Mouse (Mus musculus): ENCODE measurements around the gene Camta1. TPM values are rescaled to one million over a fixed set of nuclear protein-coding genes. Genes with fewer than 3 reads are reported as not detected.
"Not testable (repeated sequence)": the region's sequence is repeated elsewhere in the genome, so short reads cannot be mapped to it uniquely, and the experiment has no call there.

The Camta1 gene
- polyA plus RNA-seq, 1 experiment from 2014 or later = 140 TPM

DNA sequence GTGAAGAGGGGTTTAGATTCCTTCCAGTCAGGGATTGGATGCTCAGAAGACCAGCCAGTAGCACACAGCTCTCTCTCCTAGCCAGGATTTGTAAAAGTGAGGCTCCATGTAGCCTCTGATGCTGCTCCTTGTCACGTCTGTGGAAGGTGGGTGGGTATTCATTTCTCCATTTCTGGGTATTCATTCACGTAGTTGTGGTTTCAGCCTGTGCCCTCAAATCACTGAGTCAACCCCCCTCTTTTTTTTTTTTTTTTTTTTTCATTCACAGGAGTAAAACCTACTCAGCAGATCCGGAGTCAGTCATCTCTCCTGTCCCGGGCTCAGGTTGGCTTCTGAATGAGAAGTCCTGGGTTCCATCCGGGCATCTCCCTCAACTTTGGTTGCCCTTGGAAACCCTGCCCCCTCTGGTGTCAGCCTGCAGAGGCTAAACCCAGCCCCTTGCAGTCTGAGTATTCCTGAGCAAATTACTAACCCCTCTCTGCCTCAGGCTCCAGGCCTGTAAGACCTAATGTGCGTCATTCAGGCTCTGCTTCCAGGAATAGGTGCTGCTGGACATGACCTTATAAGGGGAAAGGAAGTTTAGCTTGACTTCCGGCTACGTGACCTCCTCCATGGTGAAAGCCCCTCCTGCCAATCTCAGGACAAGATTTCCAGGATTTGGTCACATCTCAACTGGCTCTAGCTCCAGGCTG is 944.2 kb downstream of the Camta1 start:
- H3K9ac ChIP-seq (ENCODE audit: low read length) = no peak overlapping the region
- H3K9me3 ChIP-seq (ENCODE audit: control insufficient read depth, low read length) = no peaks in the 10 kb centered on the region
- no peak overlapping the region for H3K27ac ChIP-seq (ENCODE audit: low read depth, low read length)
- no peaks in the 10 kb centered on the region for H3K36me3 ChIP-seq (ENCODE audit: control insufficient read depth, insufficient read depth, low read length)
- no peak overlapping the region for H3K4me2 ChIP-seq (ENCODE audit: low read depth, low read length, severe bottlenecking)
- no peaks in the 10 kb centered on the region for H3K27me3 ChIP-seq (ENCODE audit: control insufficient read depth, insufficient read depth, low read length)
- peaks cover 3% of the 10 kb centered on the region; the same call in 1 of the 2 replicates for H3K4me1 ChIP-seq (replicated peaks; ENCODE audit: control insufficient read depth, insufficient read depth, low read length)
- 78% methylated on average over 8 of the region's 8 CpGs for WGBS
- no peak for DNase-seq (ENCODE audit: low spot score)
- no peak overlapping the region for H3K4me3 ChIP-seq (ENCODE audit: low read depth, low read length)
- no peak for ATAC-seq (replicated peaks; ENCODE audit: low FRiP score)

DNA sequence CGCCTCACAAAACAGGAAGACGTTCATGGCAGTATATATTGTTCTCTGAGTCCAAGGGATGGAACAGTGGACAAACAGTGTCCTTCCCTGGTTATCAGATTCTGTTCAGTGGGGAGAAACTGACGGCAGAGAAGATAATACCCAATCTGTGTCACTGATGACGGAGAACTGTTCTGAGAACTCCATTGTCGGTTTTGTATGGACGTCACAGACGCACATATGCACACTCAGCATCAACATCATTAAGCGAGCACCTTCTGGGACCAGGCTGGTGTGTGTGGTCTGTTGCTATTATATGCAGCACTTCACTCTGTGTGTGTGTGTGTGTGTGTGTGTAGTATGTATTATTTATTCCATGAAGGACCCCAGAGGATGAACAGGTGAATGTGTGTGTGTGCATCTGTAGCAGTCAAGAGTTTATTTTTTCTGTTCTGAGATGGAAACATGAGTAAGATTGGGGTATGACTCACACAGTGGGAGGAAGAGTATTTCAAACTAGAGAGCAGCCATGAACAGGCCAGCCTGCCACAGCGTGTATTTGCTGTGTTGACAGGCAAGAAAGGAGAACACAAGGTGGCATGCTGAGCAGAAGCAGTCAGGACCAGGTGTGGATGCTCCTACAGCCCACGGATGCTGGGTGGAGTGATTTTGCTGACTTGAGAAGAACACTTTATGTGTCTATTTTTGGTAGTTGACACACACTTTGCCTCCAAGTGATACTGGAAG is 946.3 kb downstream of the Camta1 start:
- H3K27ac ChIP-seq (ENCODE audit: low read depth, low read length) = no peak overlapping the region
- 64% methylated on average over 10 of the region's 10 CpGs for WGBS
- no peaks in the 10 kb centered on the region for H3K9me3 ChIP-seq (ENCODE audit: control insufficient read depth, low read length)
- H3K9ac ChIP-seq (ENCODE audit: low read length) = peak overlapping the region; percentile 82
- H3K4me3 ChIP-seq (ENCODE audit: low read depth, low read length) = peak overlapping the region; percentile 61
- H3K4me2 ChIP-seq (ENCODE audit: low read depth, low read length, severe bottlenecking) = peak overlapping the region; percentile 70
- ATAC-seq (replicated peaks; ENCODE audit: low FRiP score) (no peak), DNase-seq (ENCODE audit: low spot score) (no peak)
- peaks cover 3% of the 10 kb centered on the region; the same call in 1 of the 2 replicates for H3K4me1 ChIP-seq (replicated peaks; ENCODE audit: control insufficient read depth, insufficient read depth, low read length)
- H3K27me3 ChIP-seq (ENCODE audit: control insufficient read depth, insufficient read depth, low read length) = no peaks in the 10 kb centered on the region
- no peaks in the 10 kb centered on the region for H3K36me3 ChIP-seq (ENCODE audit: control insufficient read depth, insufficient read depth, low read length)

DNA sequence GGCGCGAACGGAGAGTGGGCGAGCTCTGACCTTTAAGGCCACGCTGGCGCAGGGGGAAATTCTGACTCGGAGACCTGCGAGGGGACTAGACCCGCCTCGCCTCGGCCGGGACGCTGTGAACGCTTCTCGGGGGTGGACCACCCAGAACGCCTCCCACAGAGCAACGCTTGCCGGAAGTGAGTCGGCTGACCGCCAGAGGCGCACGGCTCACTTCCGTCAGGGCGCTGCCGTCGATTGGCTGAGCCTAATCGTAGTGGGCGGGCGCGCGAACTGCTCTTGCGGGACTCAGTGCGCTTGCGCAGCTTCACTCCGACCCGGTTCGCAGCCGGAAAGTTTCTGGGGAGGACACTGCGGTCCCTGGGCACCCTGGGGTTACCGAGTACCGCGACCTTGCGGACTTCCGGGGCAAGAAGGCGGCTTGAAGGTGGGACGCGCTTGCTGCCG is 947.4 kb downstream of the Camta1 start, which contains the start of the genes Park7 and Tnfrsf9:
Gene Park7 (minus strand): TSS at position 148 of the 444 bp plus-strand sequence.
Gene Tnfrsf9 (plus strand): TSS at position 273 of the 444 bp plus-strand sequence.
- Histone ChIP-seq H3K4me1 (replicated peaks; ENCODE audit: control insufficient read depth, insufficient read depth, low read length) (peaks cover 5% of the 10 kb centered on the region), H3K27ac (ENCODE audit: low read depth, low read length) (peak within 1 kb of the TSS; percentile 64; the same call in 1 of the 2 replicates), H3K9me3 (ENCODE audit: control insufficient read depth, low read length) (no peaks in the 10 kb centered on the region), H3K36me3 (ENCODE audit: control insufficient read depth, insufficient read depth, low read length) (no peaks in the 10 kb centered on the region), H3K4me2 (ENCODE audit: low read depth, low read length, severe bottlenecking) (peak within 1 kb of the TSS; percentile 70), H3K9ac (ENCODE audit: low read length) (peak within 1 kb of the TSS; percentile 82), H3K27me3 (ENCODE audit: control insufficient read depth, insufficient read depth, low read length) (no peaks in the 10 kb centered on the region), H3K4me3 (ENCODE audit: low read depth, low read length) (peak within 1 kb of the TSS; percentile 61)
- under 1% methylated on average over 48 of the region's 48 CpGs for WGBS
- peak; percentile 84 for ATAC-seq (replicated peaks; ENCODE audit: low FRiP score)
- peak; percentile 98 for DNase-seq (ENCODE audit: low spot score)

DNA sequence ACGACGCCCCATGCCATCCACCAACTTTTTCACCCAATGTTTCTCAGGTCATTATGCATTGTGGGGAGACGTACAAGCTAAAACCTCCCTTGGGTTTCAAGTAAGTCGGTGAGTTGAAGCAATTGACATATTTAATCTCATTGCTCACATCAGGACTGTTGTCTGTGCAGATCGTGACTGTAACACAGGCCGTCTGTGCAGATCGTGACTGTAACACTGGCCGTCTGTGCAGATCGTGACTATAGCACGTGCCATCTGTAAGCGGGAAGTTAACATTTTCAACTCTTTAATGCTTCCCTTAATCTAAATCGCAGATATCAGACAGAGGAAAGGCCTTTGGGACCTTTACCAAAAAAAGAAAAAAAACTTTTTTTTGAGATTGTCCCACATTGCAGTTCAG is 947.9 kb downstream of the Camta1 start:
- 20% methylated on average over 12 of the region's 12 CpGs for WGBS
- H3K4me3 ChIP-seq (ENCODE audit: low read depth, low read length) = peak overlapping the region; percentile 61
- peak overlapping the region; percentile 64; the same call in 1 of the 2 replicates for H3K27ac ChIP-seq (ENCODE audit: low read depth, low read length)
- peaks cover 5% of the 10 kb centered on the region for H3K4me1 ChIP-seq (replicated peaks; ENCODE audit: control insufficient read depth, insufficient read depth, low read length)
- no peaks in the 10 kb centered on the region for H3K9me3 ChIP-seq (ENCODE audit: control insufficient read depth, low read length)
- H3K36me3 ChIP-seq (ENCODE audit: control insufficient read depth, insufficient read depth, low read length) = no peaks in the 10 kb centered on the region
- peak overlapping the region; percentile 70 for H3K4me2 ChIP-seq (ENCODE audit: low read depth, low read length, severe bottlenecking)
- ATAC-seq (replicated peaks; ENCODE audit: low FRiP score) (no peak), DNase-seq (ENCODE audit: low spot score) (no peak)
- no peaks in the 10 kb centered on the region for H3K27me3 ChIP-seq (ENCODE audit: control insufficient read depth, insufficient read depth, low read length)
- peak overlapping the region; percentile 82 for H3K9ac ChIP-seq (ENCODE audit: low read length)

DNA sequence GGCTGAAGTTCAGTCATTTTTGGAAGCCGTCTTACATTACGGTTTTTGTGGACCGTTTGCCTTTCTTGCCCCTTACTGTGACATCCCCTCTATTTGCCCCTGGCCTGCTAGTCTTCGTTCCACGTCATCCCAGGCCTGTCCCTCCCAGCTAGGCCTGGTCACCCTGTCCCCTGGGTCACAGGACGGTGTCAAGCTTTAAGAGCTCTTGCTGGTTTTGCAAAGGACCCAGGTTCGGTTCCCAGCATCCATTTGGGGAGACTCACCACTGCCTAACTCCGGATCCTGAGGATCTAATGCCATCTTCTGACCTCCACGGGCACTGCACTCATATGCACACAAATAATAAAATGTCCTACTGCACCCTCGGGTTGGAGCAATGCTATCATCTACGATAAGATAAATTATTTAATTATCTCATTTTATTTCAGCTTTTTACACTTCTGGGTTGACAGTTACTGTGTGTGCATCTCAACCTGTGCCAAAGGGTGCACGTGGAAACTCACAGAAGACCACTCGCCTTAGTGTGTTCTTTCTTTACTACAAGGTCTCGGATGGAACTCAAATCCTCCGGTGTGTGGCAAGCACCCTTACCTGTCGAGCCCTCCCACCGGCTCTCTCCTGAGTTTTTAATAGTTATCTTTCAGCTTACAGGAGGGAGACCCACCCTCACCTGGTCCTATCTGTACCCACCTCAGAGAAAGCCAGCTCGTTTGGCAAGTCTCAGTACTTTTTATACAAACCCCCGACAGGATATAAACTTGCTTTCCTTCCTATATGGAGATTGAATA is 951.3 kb downstream of the Camta1 start:
- Histone ChIP-seq H3K4me1 (replicated peaks; ENCODE audit: control insufficient read depth, insufficient read depth, low read length) (peaks cover 5% of the 10 kb centered on the region), H3K4me2 (ENCODE audit: low read depth, low read length, severe bottlenecking) (peak overlapping the region; percentile 70), H3K9me3 (ENCODE audit: control insufficient read depth, low read length) (no peaks in the 10 kb centered on the region), H3K4me3 (ENCODE audit: low read depth, low read length) (peak overlapping the region; percentile 79), H3K36me3 (ENCODE audit: control insufficient read depth, insufficient read depth, low read length) (no peaks in the 10 kb centered on the region), H3K9ac (ENCODE audit: low read length) (peak overlapping the region; percentile 16; the same call in 1 of the 2 replicates), H3K27ac (ENCODE audit: low read depth, low read length) (no peak overlapping the region), H3K27me3 (ENCODE audit: control insufficient read depth, insufficient read depth, low read length) (no peaks in the 10 kb centered on the region)
- ATAC-seq (replicated peaks; ENCODE audit: low FRiP score) (no peak; the same call in 1 of the 2 replicates), DNase-seq (ENCODE audit: low spot score) (no peak)
- 85% methylated on average over 19 of the region's 19 CpGs for WGBS

DNA sequence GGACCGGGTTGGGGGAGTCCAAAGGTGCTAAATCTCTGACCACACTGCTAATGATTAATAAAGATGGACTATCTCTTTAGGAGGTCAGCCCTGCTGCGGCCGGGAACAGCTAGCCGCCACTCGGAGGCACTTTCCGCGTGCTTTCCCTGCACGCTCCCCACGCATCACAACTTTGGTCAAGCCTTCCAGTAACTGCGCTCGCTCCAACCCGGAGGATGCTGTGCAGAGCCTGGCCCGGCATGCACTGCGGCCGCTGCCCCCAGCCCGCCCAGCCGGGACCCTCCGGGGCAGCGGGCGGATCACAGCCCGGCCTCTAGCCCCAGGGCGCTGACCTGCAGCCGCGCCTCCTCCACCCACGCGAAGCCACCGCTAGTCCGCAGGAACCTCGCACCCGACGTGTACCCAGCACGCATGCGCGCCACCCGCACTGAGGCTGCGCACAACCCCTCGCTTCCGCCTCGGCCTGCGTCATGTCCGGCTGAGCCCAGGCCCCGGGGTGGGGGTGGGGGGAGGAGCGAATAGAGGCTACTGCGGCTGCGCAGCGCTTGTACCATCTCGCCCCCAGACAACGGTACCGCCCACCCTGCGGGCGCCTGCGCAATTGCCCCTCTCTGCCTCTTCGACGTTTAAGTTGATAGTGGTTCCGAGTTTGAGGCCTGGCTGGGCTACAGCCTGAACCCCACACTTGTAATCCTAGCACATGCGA is 952.1 kb downstream of the Camta1 start:
- under 1% methylated on average over 55 of the region's 56 CpGs for WGBS
- Histone ChIP-seq H3K9ac (ENCODE audit: low read length) (peak overlapping the region; percentile 85), H3K36me3 (ENCODE audit: control insufficient read depth, insufficient read depth, low read length) (no peaks in the 10 kb centered on the region; the same call in 1 of the 2 replicates), H3K4me2 (ENCODE audit: low read depth, low read length, severe bottlenecking) (peak overlapping the region; percentile 70), H3K4me1 (replicated peaks; ENCODE audit: control insufficient read depth, insufficient read depth, low read length) (peaks cover 3% of the 10 kb centered on the region), H3K9me3 (ENCODE audit: control insufficient read depth, low read length) (no peaks in the 10 kb centered on the region), H3K27ac (ENCODE audit: low read depth, low read length) (peak overlapping the region; percentile 78), H3K4me3 (ENCODE audit: low read depth, low read length) (peak overlapping the region; percentile 79), H3K27me3 (ENCODE audit: control insufficient read depth, insufficient read depth, low read length) (no peaks in the 10 kb centered on the region)
- DNase-seq (ENCODE audit: low spot score) (peak; percentile 100), ATAC-seq (replicated peaks; ENCODE audit: low FRiP score) (peak; percentile 94)

DNA sequence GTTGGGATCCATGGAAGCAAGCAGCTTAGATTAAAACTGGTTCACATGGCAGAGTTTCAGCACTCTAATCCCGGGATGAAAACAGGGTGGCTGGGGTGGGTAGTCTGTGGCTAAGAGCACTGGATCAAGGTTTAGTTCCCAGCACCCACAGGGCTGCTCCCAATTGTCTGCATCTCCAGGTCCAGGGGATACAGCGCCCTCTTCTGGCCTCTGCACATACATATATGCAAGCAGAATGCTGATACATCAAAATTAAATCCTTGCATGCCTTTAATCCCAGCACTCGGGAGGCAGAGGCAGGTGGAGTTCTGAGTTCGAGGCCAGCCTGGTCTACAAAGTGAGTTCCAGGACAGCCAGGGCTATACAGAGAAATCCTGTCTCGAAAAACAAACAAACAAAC is 953.2 kb downstream of the Camta1 start:
- H3K9me3 ChIP-seq (ENCODE audit: control insufficient read depth, low read length); H3K27me3 ChIP-seq (ENCODE audit: control insufficient read depth, insufficient read depth, low read length); H3K4me3 ChIP-seq (ENCODE audit: low read depth, low read length); H3K27ac ChIP-seq (ENCODE audit: low read depth, low read length); H3K4me1 ChIP-seq (replicated peaks; ENCODE audit: control insufficient read depth, insufficient read depth, low read length); DNase-seq (ENCODE audit: low spot score); H3K9ac ChIP-seq (ENCODE audit: low read length); H3K36me3 ChIP-seq (ENCODE audit: control insufficient read depth, insufficient read depth, low read length); ATAC-seq (replicated peaks; ENCODE audit: low FRiP score): not testable (repeated sequence)
- WGBS = 77% methylated on average over 5 of the region's 5 CpGs
- H3K4me2 ChIP-seq (ENCODE audit: low read depth, low read length, severe bottlenecking) = peak overlapping the region; percentile 70; the same call in 1 of the 2 replicates

Data from forebrain, embryonic 11.5 days (tissue).